Mouse (Mus musculus) right cerebral cortex, postnatal 4 days (tissue): ENCODE results near the gene Olfr114.

Source experiments
- DNase-seq: peaks from one replicate; pipeline ENCODE4 v3.0.0-alpha.2; 2022

The Olfr114 gene

GRCm38 (mm10) chr17:37592643-37593042 lies at the start of gene Olfr114:
Gene Olfr114, minus strand, starts transcription at chr17:37592743.
- DNase-seq: no peak

- DNase-seq: no peak
Measured at GRCm38 (mm10) chr17:37627009-37627408, 34.5 kb upstream of the Olfr114 start, which contains the start of the genes Olfr115 and Olfr116. Gene Olfr115, minus strand, starts transcription at chr17:37627109. Gene Olfr116, minus strand, starts transcription at chr17:37627199.

GRCm38 (mm10) chr17:37577563-37577962 lies 15.0 kb downstream of the Olfr114 start, which contains the start of gene Olfr113:
Gene Olfr113, minus strand, starts transcription at chr17:37577663.
- no peak for DNase-seq

GRCm38 (mm10) chr17:37569351-37569750 lies 23.2 kb downstream of the Olfr114 start, which contains the start of gene Olfr112:
Gene Olfr112, minus strand, starts transcription at chr17:37569451.
- DNase-seq: no peak

GRCm38 (mm10) chr17:37558913-37559615 lies 33.5 kb downstream of the Olfr114 start:
- no peak for DNase-seq

GRCm38 (mm10) chr17:37543800-37544435 lies 48.6 kb downstream of the Olfr114 start:
- DNase-seq: no peak

GRCm38 (mm10) chr17:37541454-37542119 lies 51.0 kb downstream of the Olfr114 start:
- no peak for DNase-seq
